Mouse (Mus musculus): ENCODE data around the gene Slc50a1.
A peak's percentile ranks its signal among the peaks of the same experiment; 100 is the strongest.

The Slc50a1 gene

DNA sequence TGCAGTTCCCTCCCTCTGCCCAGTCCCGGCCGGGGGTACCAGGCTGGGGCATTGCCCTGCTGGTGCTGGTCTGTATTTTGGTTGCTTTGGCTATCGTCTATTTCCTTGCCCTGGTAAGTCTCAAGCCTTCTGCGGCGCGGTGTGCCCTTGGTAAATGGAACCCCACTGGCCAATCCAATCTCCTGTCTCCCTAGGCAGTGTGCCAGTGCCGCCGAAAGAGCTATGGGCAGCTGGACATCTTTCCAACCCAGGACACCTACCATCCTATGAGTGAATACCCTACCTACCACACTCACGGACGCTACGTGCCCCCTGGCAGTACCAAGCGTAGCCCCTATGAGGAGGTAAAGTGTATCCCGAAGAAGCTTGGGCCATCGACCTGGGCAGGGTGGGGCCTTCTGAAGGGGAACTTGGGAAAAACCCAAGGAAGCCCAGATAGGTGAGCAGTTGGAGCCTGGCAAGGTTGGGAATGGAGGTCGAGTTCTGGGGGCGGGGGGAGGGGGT, 38.5 kb downstream of the Slc50a1 start:
- DNase-seq (ENCODE audit: low spot score in 2 of 2): no peak

DNA sequence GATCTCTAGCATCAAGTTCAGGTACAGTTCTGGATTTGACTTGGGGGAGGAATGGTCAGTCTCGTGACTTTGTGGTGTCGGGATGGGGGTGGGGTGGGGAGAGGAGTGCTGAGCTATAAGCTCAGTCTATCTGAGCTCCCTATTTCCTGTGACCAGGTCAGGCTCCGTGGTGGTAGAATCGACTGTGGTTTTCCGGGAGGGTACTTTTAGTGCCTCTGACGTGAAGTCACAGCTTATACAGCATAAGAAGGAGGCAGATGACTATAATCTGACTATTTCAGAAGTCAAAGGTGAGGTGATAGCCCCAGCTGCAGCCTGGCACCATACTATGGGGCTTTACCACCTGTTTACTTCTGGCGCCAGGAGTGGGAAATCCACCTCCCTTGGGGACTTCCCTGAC, 39.0 kb downstream of the Slc50a1 start:
- DNase-seq (ENCODE audit: low spot score in 2 of 2): no peak

DNA sequence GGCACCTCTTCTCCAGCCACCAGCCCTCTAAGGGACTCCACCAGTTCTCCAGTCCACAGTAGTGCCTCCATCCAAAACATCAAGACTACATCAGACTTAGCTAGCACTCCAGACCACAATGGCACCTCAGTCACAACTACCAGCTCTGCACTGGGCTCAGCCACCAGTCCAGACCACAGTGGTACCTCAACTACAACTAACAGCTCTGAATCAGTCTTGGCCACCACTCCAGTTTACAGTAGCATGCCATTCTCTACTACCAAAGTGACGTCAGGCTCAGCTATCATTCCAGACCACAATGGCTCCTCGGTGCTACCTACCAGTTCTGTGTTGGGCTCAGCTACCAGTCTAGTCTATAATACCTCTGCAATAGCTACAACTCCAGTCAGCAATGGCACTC, 39.8 kb downstream of the Slc50a1 start:
- DNase-seq (ENCODE audit: low spot score in 2 of 2): no peak

DNA sequence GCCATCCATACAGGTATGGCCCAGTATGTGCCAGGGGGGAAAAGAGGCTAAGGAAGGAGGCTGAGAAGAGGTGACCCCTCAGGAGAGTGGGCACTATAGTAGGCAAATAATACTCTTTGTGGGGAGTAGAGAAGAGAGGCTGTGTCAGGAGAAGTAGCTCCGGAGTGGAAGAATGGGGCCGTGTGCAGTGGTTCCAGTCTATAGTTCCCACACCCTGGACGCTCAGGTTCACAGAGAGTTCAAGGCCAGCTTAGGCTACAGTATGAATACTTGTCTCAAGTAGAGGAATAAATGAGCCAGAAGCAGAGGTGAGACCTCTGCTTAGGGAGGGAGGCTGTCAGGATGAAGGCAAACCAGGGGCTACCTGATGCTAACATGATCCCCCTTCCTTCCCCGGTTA, 41.1 kb downstream of the Slc50a1 start:
- DNase-seq (ENCODE audit: low spot score in 2 of 2): no peak

DNA sequence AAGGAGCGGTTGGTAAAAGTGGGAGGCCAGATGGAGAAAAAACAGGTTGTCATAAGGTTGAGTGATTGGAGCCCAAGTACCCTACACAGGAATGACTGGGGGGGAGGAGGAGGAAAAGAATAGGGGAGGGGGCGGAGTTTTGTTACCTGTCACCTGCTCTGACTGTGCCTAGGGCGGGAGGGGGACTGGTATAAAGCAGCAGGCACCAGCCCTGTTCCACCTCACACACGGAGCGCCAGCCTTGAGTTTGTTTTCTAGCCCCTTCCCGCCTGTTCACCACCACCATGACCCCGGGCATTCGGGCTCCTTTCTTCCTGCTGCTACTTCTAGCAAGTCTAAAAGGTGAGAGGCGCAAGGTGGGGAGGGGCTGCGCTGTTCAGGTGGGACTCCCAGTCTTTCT, 41.5 kb downstream of the Slc50a1 start, which contains the start of gene Muc1:
Gene Muc1 (plus strand): TSS at position 222 of the 400 bp plus-strand sequence.
- no peak for DNase-seq (ENCODE audit: low spot score in 2 of 2)

DNA sequence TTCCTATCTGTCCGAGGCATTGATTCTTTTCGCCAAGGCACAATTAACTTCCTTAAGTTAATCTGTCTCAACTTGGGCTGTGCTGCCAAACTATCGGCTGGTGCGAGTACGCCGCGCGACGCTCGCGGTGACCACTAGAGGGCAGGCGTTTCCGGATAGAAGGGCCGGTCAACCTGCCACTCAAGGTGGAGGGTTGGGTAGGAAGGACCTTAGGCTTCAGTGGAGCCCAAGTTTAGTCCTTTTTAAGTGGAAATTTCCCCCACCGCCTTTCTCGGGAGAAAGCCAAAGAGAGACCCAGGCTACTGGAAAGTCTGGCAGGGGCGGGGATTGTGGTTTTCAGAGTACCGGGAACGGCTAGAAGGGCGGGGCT, 42.2 kb downstream of the Slc50a1 start:
- DNase-seq (ENCODE audit: low spot score in 2 of 2): peak; percentile 75 to 89

DNA sequence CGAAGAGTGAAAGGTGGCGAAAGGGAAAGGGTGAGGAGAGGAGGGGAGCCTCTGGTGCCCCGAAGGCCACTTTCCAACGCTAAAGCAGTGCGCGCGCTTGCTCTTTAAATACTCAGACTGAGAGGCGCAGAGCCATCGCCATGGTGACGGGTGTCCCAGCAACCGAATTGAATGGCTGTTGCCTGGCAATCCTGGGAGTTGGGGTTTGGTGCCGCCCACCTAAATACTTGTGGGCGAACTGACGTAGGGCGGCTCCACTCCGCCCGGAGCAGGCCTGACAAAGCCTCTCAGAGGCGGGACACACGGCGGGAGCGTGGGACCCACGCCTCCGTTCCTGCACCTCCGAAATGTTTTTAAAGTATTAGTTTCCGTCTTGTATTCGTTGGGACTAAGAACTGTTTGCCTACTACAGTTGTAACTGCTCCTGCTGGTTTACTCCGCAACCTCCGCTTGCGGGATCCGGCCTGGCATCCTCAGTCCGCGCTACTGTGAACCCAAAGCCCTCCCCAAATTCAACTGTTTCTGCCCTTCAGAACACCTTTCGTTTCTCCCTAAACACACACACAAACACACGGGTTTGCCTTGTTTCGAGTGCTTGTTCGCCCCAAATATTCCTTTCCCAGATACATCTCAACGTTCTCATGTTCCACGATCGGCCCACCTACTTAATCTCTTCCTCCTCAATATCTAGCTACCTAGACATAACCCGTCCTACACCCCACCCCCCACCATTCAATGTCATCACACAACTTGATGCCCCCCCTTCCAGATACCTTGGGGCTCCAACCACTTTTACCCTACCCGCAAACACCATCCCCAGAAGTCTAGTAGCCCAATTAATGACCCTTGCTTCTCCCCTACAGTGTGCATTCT, 42.8 kb downstream of the Slc50a1 start:
- DNase-seq (ENCODE audit: low spot score in 2 of 2): peak in 1 of 2 experiments; percentile 84

DNA sequence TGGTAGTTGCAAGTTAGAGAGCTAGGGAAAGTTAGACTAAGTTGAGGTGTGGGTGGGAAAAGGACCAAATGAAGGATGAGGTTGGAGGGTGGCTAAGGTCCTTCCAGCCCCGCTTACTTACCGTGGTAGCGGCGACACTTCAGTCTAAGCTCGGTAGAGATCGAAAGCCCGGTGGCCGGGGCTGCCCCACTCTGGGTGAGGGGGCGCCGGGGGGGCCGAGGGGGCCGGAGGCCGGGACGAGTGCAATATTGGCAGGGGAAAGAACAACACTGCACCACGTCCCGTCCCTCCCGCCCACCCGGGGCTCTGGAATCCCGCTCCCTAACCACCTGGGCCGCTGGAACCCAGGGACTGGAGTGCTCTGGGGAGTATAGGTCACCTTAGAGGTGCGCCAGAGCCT, 43.5 kb downstream of the Slc50a1 start, which contains the start of gene Mtx1:
Gene Mtx1 (minus strand): TSS at position 189 of the 400 bp plus-strand sequence.
- DNase-seq (ENCODE audit: low spot score in 2 of 2): no peak

DNA sequence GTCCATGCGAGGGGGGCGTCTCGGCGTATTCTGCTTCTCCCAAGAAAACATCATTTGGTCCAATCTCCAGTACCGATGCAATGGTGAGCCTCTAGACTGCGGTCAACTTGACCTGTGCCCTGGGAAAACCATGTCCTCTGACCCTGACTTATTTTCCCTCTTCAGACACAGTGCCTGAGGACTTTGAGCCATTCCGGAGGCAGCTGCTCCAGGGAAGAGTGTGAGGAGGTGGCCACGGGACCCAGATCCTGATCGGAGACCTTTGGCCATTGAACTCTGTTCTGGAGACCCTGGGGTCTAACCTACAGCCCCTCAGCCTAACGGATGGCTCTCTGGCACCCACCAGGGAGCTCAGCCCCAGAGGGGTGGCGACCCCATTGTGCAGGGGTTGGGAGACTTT, 44.0 kb downstream of the Slc50a1 start:
- no peak for DNase-seq (ENCODE audit: low spot score in 2 of 2)

DNA sequence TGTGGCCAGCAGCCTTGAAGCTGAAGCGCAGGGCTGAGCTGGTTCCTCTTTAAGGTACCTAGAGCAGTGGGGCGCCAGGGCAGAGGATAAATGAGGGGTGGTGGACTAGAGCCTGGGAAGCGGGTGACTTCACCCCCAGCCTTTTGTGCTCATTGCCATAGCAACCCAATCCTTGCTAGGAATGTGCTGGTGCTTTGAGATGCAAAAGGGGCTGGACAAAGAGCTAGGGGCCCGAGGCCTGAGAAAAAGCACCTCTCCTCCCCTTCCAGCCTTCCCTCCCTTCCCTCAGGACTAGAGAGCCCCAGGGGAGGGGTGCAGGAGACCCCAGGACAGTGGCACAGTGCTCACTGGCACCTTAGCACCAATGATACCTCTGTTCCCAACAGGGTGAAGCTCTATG, 44.5 kb downstream of the Slc50a1 start:
- no peak for DNase-seq (ENCODE audit: low spot score in 2 of 2)

DNA sequence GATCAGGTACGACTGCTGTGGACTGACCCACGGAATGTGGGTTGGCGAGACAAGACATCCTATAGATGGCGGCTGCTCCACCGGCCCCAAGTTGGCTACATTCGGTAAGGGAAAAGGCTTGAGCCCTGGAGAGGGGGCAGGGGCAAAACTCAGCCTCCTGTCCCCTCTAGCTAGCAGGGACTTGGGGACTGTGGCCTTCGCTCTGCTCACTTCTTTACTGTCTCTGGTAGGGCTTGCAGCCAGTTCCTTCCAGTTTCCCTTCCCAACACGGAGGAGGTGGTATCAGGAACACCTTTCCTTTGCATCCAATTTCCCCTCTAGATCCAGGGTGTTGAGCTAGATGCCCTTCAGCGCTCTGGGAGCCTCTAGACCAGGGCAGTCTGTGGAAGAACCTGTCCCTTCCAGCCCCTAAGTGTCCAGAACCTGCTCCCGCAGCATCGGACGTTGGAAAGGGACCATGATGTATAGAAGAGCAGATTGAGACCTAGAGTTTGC, 45.0 kb downstream of the Slc50a1 start:
- no peak for DNase-seq (ENCODE audit: low spot score in 2 of 2)

DNA sequence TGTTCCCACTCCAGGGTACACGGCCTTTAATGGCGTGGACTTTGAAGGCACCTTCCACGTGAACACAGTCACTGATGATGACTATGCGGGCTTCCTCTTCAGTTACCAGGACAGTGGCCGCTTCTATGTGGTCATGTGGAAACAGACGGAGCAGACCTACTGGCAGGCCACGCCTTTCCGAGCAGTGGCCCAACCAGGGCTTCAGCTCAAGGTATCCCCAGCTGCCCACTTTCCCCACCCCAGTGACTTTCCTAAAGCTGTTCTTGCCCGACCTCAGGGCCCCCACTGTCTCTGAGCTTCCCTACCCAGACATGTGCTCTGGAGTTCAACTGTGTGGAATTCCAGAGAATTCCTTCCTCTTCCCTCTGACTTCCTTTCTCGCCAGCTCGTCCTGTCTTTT, 45.6 kb downstream of the Slc50a1 start:
- DNase-seq (ENCODE audit: low spot score in 2 of 2): no peak

DNA sequence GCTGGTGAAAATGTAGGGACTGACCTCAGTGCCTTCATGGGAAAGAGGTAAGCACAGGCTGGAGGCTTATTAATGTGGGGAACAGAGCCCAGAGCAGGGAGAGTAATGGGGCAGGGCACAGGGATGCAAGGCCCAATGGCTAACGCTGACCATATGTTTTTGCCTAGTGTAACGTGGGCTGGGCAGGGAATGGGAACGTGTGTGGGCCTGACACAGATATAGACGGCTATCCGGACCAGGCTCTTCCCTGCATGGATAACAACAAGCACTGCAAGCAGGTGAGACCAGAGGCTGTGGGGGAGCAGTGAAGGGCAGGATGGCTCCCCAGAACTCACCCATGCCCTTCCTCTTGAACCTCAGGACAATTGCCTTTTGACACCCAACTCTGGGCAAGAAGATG, 49.2 kb downstream of the Slc50a1 start:
- no peak for DNase-seq (ENCODE audit: low spot score in 2 of 2)

DNA sequence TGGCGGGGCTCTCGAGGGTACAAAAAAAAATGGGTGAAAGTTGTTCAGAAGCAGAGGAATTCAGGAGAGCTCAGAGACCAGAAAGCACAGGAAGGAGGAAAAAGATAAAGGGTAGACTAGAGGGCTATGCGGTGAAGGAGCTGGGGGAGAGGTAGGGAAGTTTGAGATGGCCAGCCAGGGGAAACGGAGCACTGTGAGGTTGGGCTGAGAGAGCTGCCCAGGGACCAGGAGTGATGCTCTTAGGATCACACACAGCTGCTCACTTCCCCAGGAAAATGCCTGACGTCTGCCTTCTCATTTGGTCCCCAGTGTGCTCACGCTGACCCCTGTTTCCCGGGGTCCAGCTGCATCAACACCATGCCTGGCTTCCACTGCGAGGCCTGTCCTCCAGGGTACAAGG, 50.8 kb downstream of the Slc50a1 start:
- no peak for DNase-seq (ENCODE audit: low spot score in 2 of 2)

DNA sequence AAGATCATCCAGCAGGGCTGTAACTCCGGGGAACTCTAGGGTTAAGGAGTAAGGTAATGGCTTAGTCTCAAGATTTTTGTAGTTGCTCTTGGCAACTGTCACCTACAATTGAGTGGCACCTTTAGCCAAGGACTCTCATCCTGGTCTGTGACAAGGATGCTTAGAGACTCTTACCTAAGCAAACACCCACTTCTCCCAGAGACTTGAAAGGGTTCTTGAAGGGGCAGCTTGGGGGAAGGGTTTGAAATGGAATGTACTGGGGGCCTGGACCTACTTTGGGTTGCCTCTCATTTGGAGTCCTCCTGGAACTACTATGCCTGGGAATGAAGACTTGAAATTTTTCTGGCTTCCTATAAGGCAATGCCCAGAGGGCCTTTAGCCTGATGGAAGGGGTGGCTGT, 52.1 kb downstream of the Slc50a1 start:
- DNase-seq (ENCODE audit: low spot score in 2 of 2): no peak
